Mouse (Mus musculus) right cerebral cortex, adult 2 months (tissue): ENCODE measurements around the gene Dnaja4.

ENCODE experiments used
- DNase-seq, 2 experiments: peaks; one replicate each; pipeline ENCODE4 v3.0.0; 2021 to 2022; ENCODE audit warnings: low spot score in 2 of 2

Dnaja4 gene

DNA sequence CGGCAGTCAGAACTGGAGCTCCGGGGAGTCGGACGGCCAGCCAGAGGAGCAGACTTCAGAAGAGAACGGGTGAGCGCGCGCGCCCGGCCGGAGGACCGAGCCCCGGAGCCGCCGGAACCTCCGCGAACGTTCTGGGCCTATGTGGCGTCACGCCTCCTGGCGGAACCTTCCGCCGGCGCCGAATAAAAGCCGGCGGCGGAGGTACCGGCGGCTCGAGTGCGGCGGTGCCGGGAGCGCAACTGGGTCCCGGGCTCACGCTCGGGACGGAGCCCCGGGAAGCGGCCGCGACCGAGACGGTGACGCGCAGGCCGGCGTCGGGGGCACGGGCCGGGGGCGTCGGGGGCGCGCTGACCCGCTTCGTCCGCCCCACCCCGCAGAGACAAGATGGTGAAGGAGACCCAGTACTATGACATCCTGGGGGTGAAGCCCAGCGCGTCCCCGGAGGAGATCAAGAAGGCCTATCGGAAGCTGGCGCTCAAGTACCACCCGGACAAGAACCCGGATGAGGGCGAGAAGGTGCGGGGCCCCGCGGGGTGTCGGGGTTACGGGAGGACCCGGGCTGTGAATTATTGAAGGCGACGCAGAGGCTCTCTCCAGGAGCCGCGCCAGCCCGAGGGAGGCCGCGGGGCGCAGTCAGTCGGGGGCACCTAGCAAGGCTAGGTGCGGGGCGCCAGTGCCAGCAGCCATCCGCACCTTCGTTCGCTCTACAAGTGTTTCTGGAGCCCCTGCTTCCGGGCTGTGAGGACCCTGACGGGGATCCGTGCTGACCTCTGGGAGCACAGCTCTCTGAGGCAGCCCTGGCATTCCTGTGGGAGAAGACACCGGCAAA lies 886 bp downstream of the Dnaja4 start:
- peak; percentile 73 to 77 for DNase-seq

DNA sequence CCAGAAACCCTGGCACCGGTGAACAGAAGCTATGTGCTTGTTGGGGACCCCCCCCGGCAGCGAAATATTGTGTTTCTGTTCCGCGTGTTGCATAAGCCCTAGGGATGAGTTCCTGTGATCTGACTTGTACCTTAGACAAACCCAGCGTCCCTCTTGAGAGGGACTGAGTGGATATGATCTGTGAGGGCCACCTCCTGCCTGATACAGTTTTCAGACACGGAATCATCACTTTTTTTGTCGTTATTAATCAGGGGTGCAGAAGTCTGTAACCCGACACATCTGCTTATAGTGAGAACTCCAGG lies 1.5 kb downstream of the Dnaja4 start:
- DNase-seq = peak; percentile 56 to 66

DNA sequence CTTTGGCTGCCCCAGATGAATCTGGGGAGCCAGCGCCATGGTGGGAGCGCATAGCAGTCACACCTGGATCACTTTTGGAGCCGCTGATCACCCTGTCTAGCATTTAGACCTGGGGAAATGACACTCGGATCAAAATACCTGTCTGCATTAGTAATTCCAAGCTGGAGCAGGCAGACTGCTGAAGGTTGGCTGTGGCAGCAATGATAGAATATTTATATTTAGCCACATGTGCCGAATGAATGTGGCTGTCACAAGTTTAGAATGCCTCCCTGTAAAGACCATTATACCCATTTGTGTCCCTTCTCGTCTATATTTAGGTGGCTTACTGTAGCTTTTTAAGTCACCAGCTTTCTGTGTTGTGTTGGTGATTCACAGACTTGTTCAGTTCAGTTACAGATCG lies 2.1 kb downstream of the Dnaja4 start:
- no peak for DNase-seq

GRCm38 (mm10) chr9:54702581-54702980 lies 3.9 kb downstream of the Dnaja4 start:
- DNase-seq = no peak

DNA sequence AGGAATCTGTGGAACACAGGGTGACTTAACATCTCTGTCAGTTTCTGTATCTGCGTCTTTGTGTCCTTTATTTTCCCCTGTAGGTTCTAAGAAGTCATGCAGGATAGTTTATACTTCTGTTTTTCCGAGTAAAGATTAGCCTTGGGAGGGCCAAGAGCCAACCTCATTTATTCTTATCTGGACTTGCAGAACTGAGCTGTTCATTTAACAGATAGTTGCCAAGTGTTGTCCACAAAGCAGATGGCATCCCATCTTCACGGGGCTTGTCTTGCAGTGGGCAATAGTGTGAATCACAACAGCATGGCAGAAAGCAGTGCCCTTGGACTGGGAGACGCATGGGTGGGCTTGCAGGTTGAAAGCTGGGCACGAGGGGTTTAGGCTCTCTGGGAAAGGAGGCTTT lies 5.7 kb downstream of the Dnaja4 start:
- DNase-seq = no peak

- no peak for DNase-seq
Observed at GRCm38 (mm10) chr9:54705561-54705960, 6.9 kb downstream of the Dnaja4 start.

DNA sequence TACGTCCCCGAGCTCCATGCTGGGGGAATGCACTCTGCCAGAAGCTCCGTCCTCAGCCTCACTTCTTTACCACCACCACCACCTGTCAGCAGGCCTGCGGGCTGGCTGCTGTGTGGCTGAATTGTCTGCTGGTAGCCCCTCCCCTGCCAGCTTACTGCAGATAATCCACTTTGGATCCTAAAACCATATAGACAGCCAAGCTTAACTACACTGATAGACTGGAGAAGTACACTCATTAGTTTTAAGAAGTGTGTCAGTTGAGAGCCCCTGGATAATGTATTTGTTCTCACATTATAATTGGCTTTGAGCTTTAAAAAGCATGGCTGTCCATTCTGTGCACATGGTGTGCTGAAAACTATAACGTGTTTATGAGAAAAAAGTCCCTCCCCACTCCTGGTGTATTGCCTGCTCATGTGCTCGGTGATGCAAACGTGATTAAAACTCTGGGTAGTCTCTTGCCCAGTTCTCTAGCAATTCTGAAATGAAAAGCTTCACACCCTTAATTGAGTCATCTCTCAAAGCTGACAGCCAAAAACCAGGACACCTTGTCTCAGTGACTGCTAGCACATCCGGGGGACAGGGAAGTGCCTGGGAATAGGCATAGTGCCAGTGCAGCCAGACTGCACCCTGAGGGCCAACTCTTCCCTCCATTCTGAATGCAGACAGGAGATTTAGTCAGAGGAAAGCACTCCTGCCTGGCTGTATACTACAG lies 8.8 kb downstream of the Dnaja4 start:
- DNase-seq = peak; percentile 13 to 20

DNA sequence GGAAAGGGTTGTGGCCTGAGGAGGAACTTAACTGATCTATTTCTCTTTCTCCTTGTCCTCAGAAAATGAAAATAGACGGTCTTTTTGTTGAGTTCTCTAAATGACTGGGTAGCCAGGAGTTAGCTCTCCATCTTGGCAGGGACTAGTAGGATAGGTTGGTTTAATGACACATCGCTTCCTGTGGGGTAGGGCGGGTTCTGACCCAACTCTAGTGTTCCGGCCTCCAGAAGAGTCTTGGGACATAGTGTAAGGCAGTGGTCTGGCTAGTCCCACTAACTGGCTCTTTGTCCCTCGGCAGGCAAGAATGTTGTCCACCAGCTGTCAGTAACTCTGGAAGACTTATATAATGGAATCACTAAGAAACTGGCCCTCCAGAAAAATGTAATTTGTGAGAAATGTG lies 9.4 kb downstream of the Dnaja4 start:
- no peak for DNase-seq

DNA sequence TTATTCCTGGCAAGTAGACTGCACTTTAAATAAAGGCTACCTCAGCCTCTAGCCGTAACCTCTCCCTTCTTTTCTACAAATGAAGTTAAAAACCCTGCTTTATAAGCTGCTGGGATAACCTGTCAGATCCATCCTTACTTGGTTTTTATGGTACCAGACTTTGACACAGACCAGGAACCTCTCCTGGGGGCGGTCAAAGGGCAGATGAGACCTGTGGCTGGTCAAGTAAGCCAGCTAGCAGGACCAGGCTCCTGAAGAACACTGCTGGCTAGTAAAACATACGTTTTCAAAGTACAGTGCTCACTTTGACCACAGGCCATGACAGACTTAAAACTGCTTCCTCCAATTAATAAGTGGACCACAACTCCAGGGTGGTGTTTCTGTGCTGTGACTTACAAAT lies 17.1 kb downstream of the Dnaja4 start:
- DNase-seq = no peak

- DNase-seq = no peak
Observed at GRCm38 (mm10) chr9:54717527-54717926, 18.9 kb downstream of the Dnaja4 start.

GRCm38 (mm10) chr9:54722156-54722555 lies 23.5 kb downstream of the Dnaja4 start:
- peak; percentile 26 to 37 for DNase-seq

- DNase-seq = no peak
Observed at GRCm38 (mm10) chr9:54722596-54722995, 23.9 kb downstream of the Dnaja4 start.

GRCm38 (mm10) chr9:54726315-54726714 lies 27.6 kb downstream of the Dnaja4 start:
- DNase-seq = no peak

GRCm38 (mm10) chr9:54732122-54732521 lies 33.4 kb downstream of the Dnaja4 start:
- DNase-seq = no peak

DNA sequence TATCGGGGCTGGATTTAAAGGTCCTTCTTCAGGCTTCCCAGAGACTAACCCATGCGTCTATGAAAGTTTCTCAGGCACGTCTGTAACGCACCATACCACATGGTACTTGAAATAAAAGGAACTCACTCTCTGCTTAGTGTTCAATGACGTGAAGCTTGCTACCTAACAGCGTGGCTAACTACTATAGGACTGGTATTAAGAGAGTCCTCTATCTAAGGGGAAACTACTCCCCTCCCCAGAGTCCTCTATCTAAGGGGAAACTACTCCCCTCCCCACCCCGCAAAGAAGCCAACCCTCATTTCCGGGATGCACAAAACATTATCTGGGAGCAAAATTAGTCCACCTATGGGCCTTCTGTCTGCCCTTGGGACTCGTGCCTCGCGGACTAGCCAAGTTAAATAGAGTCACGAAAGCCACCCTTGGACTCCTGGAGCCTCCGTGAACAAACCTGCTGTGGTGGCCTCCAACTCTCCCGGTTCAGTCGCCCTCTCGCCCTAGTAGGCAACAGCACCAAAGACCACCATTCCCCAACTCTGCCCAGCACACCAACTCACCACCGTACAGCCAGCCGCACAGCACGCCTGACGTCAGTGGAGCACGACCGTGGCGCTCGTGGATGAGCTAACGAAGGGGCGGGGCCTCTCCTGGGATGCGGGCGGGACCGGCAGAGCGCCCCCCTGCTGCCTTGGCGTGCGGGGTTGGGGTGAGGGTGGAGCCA lies 35.4 kb downstream of the Dnaja4 start, which contains the start of gene Wdr61:
Gene Wdr61, minus strand, starts transcription at position 599 of the 718 bp plus-strand sequence.
- DNase-seq = peak; percentile 98

DNA sequence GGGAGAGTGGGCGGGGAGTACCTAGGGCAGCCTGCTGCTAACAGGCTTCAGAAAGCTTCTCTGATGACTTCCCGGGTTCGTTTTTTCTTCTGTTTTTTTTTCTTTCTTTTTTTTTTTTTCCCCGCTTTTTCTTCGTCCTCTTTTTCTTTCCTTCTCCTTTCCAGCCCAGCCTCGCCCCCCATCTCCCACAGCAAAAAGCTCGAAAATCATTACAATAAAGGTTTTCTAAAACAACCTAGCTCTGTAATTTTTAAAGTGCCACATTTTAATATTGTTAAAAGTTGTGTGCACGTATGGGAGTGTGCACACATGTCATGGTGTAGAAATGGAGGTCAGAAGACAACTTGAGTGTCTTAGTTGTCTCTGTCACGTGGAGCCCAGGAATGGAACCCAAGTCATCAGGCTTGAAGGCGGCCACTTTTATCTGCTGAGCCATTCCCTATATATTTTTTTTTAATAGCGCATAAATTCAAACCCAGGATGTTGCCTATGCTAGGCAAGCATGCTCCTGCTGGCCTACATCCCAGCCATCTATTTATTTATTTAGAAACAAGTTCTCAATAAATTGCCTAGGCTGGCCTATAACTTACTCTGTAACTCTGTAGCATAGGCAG lies 36.1 kb downstream of the Dnaja4 start:
- DNase-seq = no peak

GRCm38 (mm10) chr9:54736284-54736701 lies 37.6 kb downstream of the Dnaja4 start:
- DNase-seq = peak; percentile 17 to 33

DNA sequence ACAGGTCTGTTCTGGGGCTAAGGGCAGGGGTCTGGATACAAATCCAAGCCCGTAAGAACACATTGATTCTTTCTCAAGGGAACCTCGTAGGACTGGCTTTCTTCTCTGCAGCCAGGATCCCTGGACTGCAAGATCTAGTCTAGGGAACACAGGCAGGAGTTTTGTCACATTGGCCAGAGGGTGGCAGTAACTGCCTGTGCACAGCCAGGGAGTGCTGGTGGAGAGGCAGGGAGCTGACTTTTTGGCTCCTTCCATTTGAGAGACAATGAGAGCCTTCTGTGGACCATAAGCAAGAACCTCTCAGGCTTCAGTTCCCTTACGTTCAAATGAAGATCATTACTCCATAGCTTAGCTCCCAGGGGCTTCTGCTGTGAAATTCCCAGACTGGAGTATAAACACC lies 39.7 kb downstream of the Dnaja4 start:
- DNase-seq = peak; percentile 55 to 71

DNA sequence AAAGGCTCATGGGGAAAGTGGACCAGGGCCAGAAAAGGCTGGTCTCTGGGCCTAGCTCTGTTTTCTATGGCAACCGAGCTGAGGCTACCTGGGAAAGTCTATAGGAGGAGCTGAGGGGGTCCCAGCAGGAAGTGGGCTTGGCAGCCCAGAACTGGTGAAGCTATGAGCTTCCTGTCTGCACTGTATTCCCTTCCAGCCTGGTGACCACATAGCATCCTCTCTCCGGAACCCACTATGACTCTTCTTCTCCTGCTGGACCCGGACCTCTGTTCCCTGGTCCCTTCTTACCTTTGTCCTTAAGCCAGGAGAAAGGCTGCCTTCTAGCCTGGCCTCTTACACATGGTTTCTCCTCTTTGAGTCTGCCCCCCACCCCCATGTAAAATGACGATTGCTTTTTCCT lies 45.2 kb downstream of the Dnaja4 start:
- no peak for DNase-seq

DNA sequence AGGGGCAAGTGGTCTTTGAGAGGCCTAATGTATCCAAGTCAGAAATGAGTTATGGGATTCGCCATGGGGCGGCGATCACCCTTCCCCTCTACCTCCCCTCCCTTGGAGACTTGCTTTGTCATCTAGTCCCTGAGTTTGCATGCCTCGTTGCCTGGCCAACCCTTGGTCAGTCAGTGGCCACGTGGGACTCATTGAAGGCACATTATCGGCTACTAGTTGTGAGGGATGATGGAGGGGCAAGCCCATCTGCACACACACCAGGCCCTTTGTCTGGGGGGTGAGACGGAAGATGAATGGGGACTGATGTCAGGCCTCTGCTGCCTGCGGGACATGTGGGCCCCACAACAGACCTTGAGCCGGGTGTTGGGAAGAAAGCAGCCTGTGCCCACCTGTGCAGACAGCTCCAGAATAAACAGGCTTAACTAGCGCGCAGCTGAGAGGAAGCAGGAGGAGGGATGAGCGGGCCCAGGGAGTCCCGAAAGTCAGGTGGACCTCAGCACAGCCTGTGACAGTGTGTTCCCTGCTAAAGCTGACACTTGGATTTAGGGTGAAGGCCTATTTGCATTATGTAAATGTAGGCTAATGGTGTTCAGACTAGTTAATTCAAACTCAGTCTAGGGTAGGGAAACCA lies 47.2 kb downstream of the Dnaja4 start:
- DNase-seq = no peak

GRCm38 (mm10) chr9:54750215-54750981 lies 51.7 kb downstream of the Dnaja4 start:
- DNase-seq = no peak
